29 mouse cellular contexts compared by ENCODE assay signal in the genomic region with DNA sequence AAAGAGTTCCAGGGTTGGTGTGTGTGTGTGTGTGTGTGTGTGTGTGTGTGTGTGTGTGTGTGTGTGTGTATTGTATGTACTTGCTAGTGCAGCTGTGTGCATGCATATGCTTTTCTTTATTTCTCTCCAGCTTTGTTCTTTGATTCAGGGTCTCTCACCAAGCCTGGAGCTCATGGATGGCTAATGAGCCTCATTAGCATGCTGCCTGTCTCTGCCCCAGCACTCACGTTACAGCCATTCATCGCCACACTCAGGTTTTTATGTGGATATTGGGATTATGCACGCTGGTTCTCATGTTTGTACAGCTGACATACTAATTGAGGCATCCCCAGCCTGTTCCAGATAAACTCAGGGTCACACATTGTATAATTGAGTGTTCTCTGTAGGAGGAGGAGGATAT.
DNase-seq lines count a peak whose midpoint lies in the region; ATAC-seq and TF ChIP-seq lines count a peak whose summit lies in the region.
"Had no signal": no experiment of that assay in that cellular context is flagged by ENCODE, and none has a peak within 500 bp of the region (broad histone marks: within the 10 kb centered on the region; RNA-seq: fewer than 3 reads in every experiment).

No protein-coding gene starts in this region.

- no peak overlapping the region for H3K27ac ChIP-seq in forebrain, embryonic 11.5 days (ENCODE audit: low read depth, low read length)
- no peak overlapping the region for H3K27ac ChIP-seq in forebrain, embryonic 10.5 days
- no peak overlapping the region for H3K27ac ChIP-seq in midbrain, embryonic 14.5 days (replicated peaks; ENCODE audit: low read depth, low read length)
- H3K27ac ChIP-seq in midbrain, embryonic 16.5 days (ENCODE audit: low read length) = no peak overlapping the region
- H3K27ac ChIP-seq in stomach, postnatal 0 days (replicated peaks) = no peak overlapping the region
- H3K27ac ChIP-seq: embryonic facial prominence, embryonic 12.5 days; embryonic facial prominence, embryonic 15.5 days; gastrocnemius, adult 2 months; heart, embryonic 15.5 days; hindbrain, embryonic 14.5 days; hindbrain, postnatal 0 days had no signal

- peak; percentile 72 for ATAC-seq in forebrain, embryonic 11.5 days (replicated peaks; ENCODE audit: low FRiP score)
- no peak for ATAC-seq in midbrain, embryonic 14.5 days (ENCODE audit: low FRiP score, low TSS enrichment)
- no peak for ATAC-seq in midbrain, embryonic 16.5 days
- ATAC-seq in stomach, postnatal 0 days (ENCODE audit: low FRiP score, low TSS enrichment) = no peak
- ATAC-seq: CD4-positive, CD25-positive, alpha-beta regulatory T cell, adult 4 months; forebrain, postnatal 0 days; hindbrain, postnatal 0 days; inflammation-experienced regulatory T-cells, adult 6 months; intestine, embryonic 16.5 days had no signal

- no peaks in the 10 kb centered on the region for H3K27me3 ChIP-seq in forebrain, embryonic 11.5 days (ENCODE audit: control insufficient read depth, insufficient read depth, low read length)
- H3K27me3 ChIP-seq in forebrain, embryonic 10.5 days (ENCODE audit: poor library complexity, severe bottlenecking) = no peaks in the 10 kb centered on the region
- no peaks in the 10 kb centered on the region for H3K27me3 ChIP-seq in midbrain, embryonic 14.5 days (ENCODE audit: control insufficient read depth, insufficient read depth, low read length)
- H3K27me3 ChIP-seq in midbrain, embryonic 16.5 days (ENCODE audit: control insufficient read depth, insufficient read depth, low read depth, low read length) = no peaks in the 10 kb centered on the region
- no peaks in the 10 kb centered on the region for H3K27me3 ChIP-seq in stomach, postnatal 0 days (ENCODE audit: control insufficient read depth, insufficient read depth, low read length)
- H3K27me3 ChIP-seq: embryonic facial prominence, embryonic 12.5 days; embryonic facial prominence, embryonic 15.5 days; heart, embryonic 15.5 days had no signal

- TF ChIP-seq EP300 in stomach, postnatal 0 days (optimal IDR thresholded peaks at IDR 0.05) = no peak

- no peaks in the 10 kb centered on the region for H3K9me3 ChIP-seq in forebrain, embryonic 11.5 days (ENCODE audit: control insufficient read depth, low read length)
- H3K9me3 ChIP-seq in forebrain, embryonic 10.5 days = no peaks in the 10 kb centered on the region
- no peaks in the 10 kb centered on the region for H3K9me3 ChIP-seq in midbrain, embryonic 14.5 days (ENCODE audit: control insufficient read depth, low read length)
- H3K9me3 ChIP-seq in midbrain, embryonic 16.5 days (replicated peaks; ENCODE audit: control insufficient read depth, low read length, poor library complexity, severe bottlenecking) = no peaks in the 10 kb centered on the region
- H3K9me3 ChIP-seq in stomach, postnatal 0 days (ENCODE audit: control insufficient read depth, low read length) = no peaks in the 10 kb centered on the region
- H3K9me3 ChIP-seq: embryonic facial prominence, embryonic 12.5 days; embryonic facial prominence, embryonic 15.5 days; heart, embryonic 12.5 days; heart, embryonic 15.5 days had no signal

- H3K36me3 ChIP-seq in forebrain, embryonic 11.5 days (ENCODE audit: control insufficient read depth, insufficient read depth, low read length) = no peaks in the 10 kb centered on the region
- no peaks in the 10 kb centered on the region for H3K36me3 ChIP-seq in forebrain, embryonic 10.5 days (replicated peaks)
- no peaks in the 10 kb centered on the region for H3K36me3 ChIP-seq in midbrain, embryonic 14.5 days (ENCODE audit: control insufficient read depth, insufficient read depth, low read length)
- H3K36me3 ChIP-seq in midbrain, embryonic 16.5 days (ENCODE audit: control insufficient read depth, insufficient read depth, low read length) = no peaks in the 10 kb centered on the region
- H3K36me3 ChIP-seq in stomach, postnatal 0 days (ENCODE audit: control insufficient read depth, insufficient read depth, low read length) = no peaks in the 10 kb centered on the region
- H3K36me3 ChIP-seq: embryonic facial prominence, embryonic 12.5 days; embryonic facial prominence, embryonic 15.5 days; heart, embryonic 12.5 days; heart, embryonic 15.5 days had no signal

- H3K4me2 ChIP-seq in forebrain, embryonic 11.5 days (ENCODE audit: low read depth, low read length, severe bottlenecking) = no peak overlapping the region
- no peak overlapping the region for H3K4me2 ChIP-seq in midbrain, embryonic 14.5 days (ENCODE audit: low read length)
- H3K4me2 ChIP-seq in midbrain, embryonic 16.5 days (ENCODE audit: low read length) = no peak overlapping the region
- no peak overlapping the region for H3K4me2 ChIP-seq in stomach, postnatal 0 days (replicated peaks; ENCODE audit: low read depth)
- H3K4me2 ChIP-seq: embryonic facial prominence, embryonic 12.5 days; embryonic facial prominence, embryonic 15.5 days; heart, embryonic 12.5 days; heart, embryonic 15.5 days; hindbrain, embryonic 14.5 days had no signal

- DNase-seq in forebrain, embryonic 11.5 days (ENCODE audit: low spot score) = no peak
- DNase-seq in forebrain, embryonic 10.5 days (ENCODE audit: extremely low spot score, low spot score) = no peak
- DNase-seq in heart, adult 11 months = peak; percentile 44
- DNase-seq in heart, postnatal 25 days (ENCODE audit: low spot score) = no peak
- DNase-seq in midbrain, embryonic 14.5 days = peak; percentile 10
- DNase-seq in stomach, postnatal 0 days (ENCODE audit: low spot score) = no peak
- DNase-seq: adrenal gland, adult 2 months; adrenal gland, postnatal 14 days; B cell, adult 2 months; cerebellum, adult 11-12 months; cerebellum, adult 8-10 months; cerebellum, postnatal 10 days; cerebellum, postnatal 36 days; forebrain, postnatal 0 days; gastrocnemius, adult 2 months; gastrocnemius, postnatal 14 days; heart, adult 18-20 months; heart, postnatal 10 days; heart, postnatal 4 days had no signal

- no peak overlapping the region for H3K4me3 ChIP-seq in forebrain, embryonic 11.5 days (ENCODE audit: low read depth, low read length)
- H3K4me3 ChIP-seq in forebrain, embryonic 10.5 days = no peak overlapping the region
- H3K4me3 ChIP-seq in midbrain, embryonic 14.5 days (replicated peaks; ENCODE audit: low read depth, low read length) = no peak overlapping the region
- H3K4me3 ChIP-seq in midbrain, embryonic 16.5 days (ENCODE audit: low read depth, low read length) = no peak overlapping the region
- H3K4me3 ChIP-seq in stomach, postnatal 0 days (ENCODE audit: low read depth, low read length) = no peak overlapping the region
- H3K4me3 ChIP-seq: embryonic facial prominence, embryonic 12.5 days; embryonic facial prominence, embryonic 15.5 days; gastrocnemius, adult 2 months; heart, embryonic 12.5 days; heart, embryonic 15.5 days had no signal

- 32% methylated on average over 3 of the region's 3 CpGs for WGBS in forebrain, embryonic 11.5 days
- WGBS in forebrain, embryonic 10.5 days = 63% methylated on average over 3 of the region's 3 CpGs
- WGBS in midbrain, embryonic 14.5 days = 23% methylated on average over 3 of the region's 3 CpGs
- 26% methylated on average over 3 of the region's 3 CpGs for WGBS in midbrain, embryonic 16.5 days
- WGBS in stomach, postnatal 0 days = 40% methylated on average over 3 of the region's 3 CpGs

- no peak overlapping the region for H3K9ac ChIP-seq in forebrain, embryonic 11.5 days (ENCODE audit: low read length)
- no peak overlapping the region for H3K9ac ChIP-seq in midbrain, embryonic 14.5 days (replicated peaks; ENCODE audit: low read length)
- no peak overlapping the region for H3K9ac ChIP-seq in midbrain, embryonic 16.5 days (ENCODE audit: low read depth, low read length)
- no peak overlapping the region for H3K9ac ChIP-seq in stomach, postnatal 0 days (ENCODE audit: low read length)
- H3K9ac ChIP-seq: embryonic facial prominence, embryonic 12.5 days; embryonic facial prominence, embryonic 15.5 days; forebrain, postnatal 0 days; heart, embryonic 12.5 days; heart, embryonic 15.5 days; hindbrain, embryonic 14.5 days had no signal

- no peak for TF ChIP-seq CTCF in stomach, postnatal 0 days (IDR thresholded peaks at IDR 0.05; ENCODE audit: low read depth)

- intact Hi-C loops in heart, postnatal 25 days (cut with DNase I) = loop anchor here (10.0 kb wide), 1 partner anchor 330 kb away; no protein-coding TSS in a partner anchor

- H3K4me1 ChIP-seq in forebrain, embryonic 11.5 days (replicated peaks; ENCODE audit: control insufficient read depth, insufficient read depth, low read length) = 0 out of 2 replicates have a peak, but pooled peaks cover 3% of the 10 kb centered on the region
- peaks cover 7% of the 10 kb centered on the region; the same call in 1 of the 2 replicates for H3K4me1 ChIP-seq in forebrain, embryonic 10.5 days
- no peaks in the 10 kb centered on the region for H3K4me1 ChIP-seq in midbrain, embryonic 14.5 days (ENCODE audit: control insufficient read depth, insufficient read depth, low read length)
- H3K4me1 ChIP-seq in midbrain, embryonic 16.5 days (ENCODE audit: control insufficient read depth, insufficient read depth, low read length) = no peaks in the 10 kb centered on the region
- H3K4me1 ChIP-seq in stomach, postnatal 0 days (replicated peaks; ENCODE audit: control insufficient read depth, insufficient read depth) = no peaks in the 10 kb centered on the region
- H3K4me1 ChIP-seq: embryonic facial prominence, embryonic 12.5 days; embryonic facial prominence, embryonic 15.5 days had no signal

Comparison
In these comparisons a context has a peak if more than half of its experiments do, and no peak if none do; other contexts are left out.
1. DNase-seq: peak in heart, adult 11 months (single experiment) and midbrain, embryonic 14.5 days (single experiment); none in forebrain, embryonic 11.5 days (single experiment), forebrain, embryonic 10.5 days (single experiment), heart, postnatal 25 days (single experiment) and stomach, postnatal 0 days (single experiment).